Mouse (Mus musculus) limb, embryonic 13.5 days (tissue): ENCODE data around the gene Clrn2. TPM values are rescaled to one million over a fixed set of nuclear protein-coding genes. Genes with fewer than 3 reads are reported as not detected.

Source experiments
- ATAC-seq: fragments of 200-750 bp; cut with Nextera tagmentation; 2 replicates; pipeline ENCODE4 v1.8.0; 2017; ENCODE audit warnings: low read depth, moderate number of reproducible peaks, moderate TSS enrichment; ENCODE audit not compliant: low FRiP score
- H3K27ac ChIP-seq: fragments of 300-500 bp; sonication (generic); 2 replicates; pipeline ENCODE4 v1.5.1; 2015; ENCODE audit warnings: inconsistent platforms, mild to moderate bottlenecking, moderate library complexity
- H3K27me3 ChIP-seq: fragments of 300-500 bp; sonication (generic); 2 replicates; pipeline ENCODE4 v1.6.1; 2015; ENCODE audit warnings: mild to moderate bottlenecking, inconsistent platforms
- H3K36me3 ChIP-seq: fragments of 300-500 bp; sonication (generic); 2 replicates; pipeline ENCODE4 v1.6.1; 2015; ENCODE audit warnings: inconsistent platforms, mild to moderate bottlenecking, moderate library complexity
- H3K4me1 ChIP-seq: fragments of 300-500 bp; sonication (generic); 2 replicates; pipeline ENCODE4 v1.6.1; 2015; ENCODE audit warnings: inconsistent platforms
- H3K4me2 ChIP-seq: fragments of 300-500 bp; sonication (generic); replicated peaks from 2 replicates; pipeline ENCODE4 v1.6.1; 2015; ENCODE audit warnings: inconsistent platforms, mild to moderate bottlenecking, moderate library complexity
- H3K4me3 ChIP-seq: fragments of 300-500 bp; sonication (generic); 2 replicates; pipeline ENCODE4 v1.5.1; 2015; ENCODE audit warnings: moderate library complexity, mild to moderate bottlenecking, inconsistent platforms
- H3K9ac ChIP-seq: fragments of 300-500 bp; sonication (generic); 2 replicates; pipeline ENCODE4 v1.6.1; 2015; ENCODE audit warnings: mild to moderate bottlenecking, inconsistent platforms
- H3K9me3 ChIP-seq: fragments of 300-500 bp; sonication (generic); 2 replicates; pipeline ENCODE4 v1.6.1; 2016; ENCODE audit warnings: inconsistent platforms
- WGBS: fragments of 180-500 bp; shearing (Covaris S2); methylation state at CpG from one replicate; pipeline ENCODE4 v1.1.7; 2015; 5-methylcytosine and 5-hydroxymethylcytosine counted together
- polyA plus RNA-seq: library from polyadenylated mRNA; unstranded; fragments of >200 nt; fragmentation: Nextera tagmentation; extraction: Ambion mirVana; gene quantifications from 2 replicates; pipeline ENCODE4 v1.2.1, GENCODE M21; 2015

Clrn2 gene
- polyA plus RNA-seq, 1 experiment from 2014 or later: not detected

DNA sequence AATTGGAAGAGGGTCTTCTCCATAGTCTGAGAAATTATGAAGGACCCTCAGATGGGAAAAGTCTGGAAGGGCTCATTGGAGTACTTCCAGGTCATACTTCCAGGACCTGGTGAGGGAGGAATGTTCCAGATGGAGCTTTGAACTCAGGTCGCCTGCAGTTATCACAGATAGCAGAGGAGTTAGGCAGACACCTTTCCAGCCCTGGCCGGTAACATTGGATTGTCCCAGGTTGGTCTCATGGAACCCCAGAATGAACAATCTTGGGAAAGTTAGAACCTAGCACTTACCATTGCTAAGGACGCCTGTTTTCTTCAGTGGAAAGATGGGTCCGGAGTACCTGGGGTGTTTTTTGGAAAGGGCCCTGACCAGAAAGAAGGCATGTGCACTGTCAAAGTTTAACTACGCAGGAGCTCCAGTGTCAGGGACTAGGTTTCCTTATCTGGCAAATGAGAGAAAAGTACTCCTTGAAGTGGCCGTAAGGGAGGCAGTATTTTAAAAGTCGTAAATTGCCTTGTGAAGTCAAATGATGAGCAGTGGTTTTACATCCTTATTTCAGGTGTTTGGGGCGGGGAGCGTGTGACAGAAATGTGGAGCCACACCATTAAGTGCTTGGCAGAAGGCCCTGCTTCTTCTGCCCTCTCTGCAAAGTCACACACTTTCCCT is 40.7 kb downstream of the Clrn2 start:
- H3K36me3 ChIP-seq: peaks cover 42% of the 10 kb centered on the region
- H3K9me3 ChIP-seq: no peaks in the 10 kb centered on the region
- peak overlapping the region; percentile 82 for H3K4me2 ChIP-seq
- H3K4me3 ChIP-seq: peak overlapping the region; percentile 79
- H3K27ac ChIP-seq: no peak overlapping the region
- H3K27me3 ChIP-seq: no peaks in the 10 kb centered on the region
- WGBS: 44% methylated on average over 9 of the region's 9 CpGs
- H3K9ac ChIP-seq: peak overlapping the region; percentile 85
- ATAC-seq: no peak
- H3K4me1 ChIP-seq: peaks cover 23% of the 10 kb centered on the region

DNA sequence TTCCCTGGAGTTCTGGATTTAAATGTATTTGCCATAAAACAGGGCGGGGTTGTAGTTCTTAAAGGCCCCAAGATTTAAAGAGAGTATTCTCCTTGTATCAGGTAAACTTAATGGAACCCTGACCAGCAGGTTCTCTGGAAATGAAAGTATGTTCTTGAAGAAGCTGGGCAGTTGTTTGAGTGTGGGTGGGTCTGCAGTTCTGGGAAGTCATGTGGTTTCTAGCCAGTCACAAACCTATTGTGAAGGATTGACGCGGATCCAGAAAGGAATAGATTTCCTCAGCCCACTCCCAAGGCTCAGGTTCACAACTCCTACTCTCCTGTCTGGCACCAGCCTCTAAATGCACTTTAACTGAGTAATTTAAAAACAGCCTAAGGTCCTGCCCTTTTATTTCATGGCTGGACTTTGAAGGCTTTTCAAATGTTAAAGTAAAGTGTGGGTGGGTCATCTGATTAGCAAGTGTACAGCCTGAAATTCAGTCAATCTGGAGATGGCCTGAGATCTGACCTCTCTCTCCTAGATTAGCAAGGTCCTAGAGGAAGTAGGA is 42.0 kb downstream of the Clrn2 start:
- Histone ChIP-seq H3K9me3 (no peaks in the 10 kb centered on the region), H3K4me3 (no peak overlapping the region), H3K4me2 (0 out of 2 replicates have a peak overlapping the region, but pooled peaks have one; percentile 14), H3K9ac (0 out of 2 replicates have a peak overlapping the region, but pooled peaks have one; percentile 25), H3K36me3 (peaks cover 54% of the 10 kb centered on the region), H3K4me1 (peaks cover 23% of the 10 kb centered on the region), H3K27me3 (no peaks in the 10 kb centered on the region), H3K27ac (no peak overlapping the region)
- no peak for ATAC-seq
- WGBS: 88% methylated on average over 3 of the region's 3 CpGs

DNA sequence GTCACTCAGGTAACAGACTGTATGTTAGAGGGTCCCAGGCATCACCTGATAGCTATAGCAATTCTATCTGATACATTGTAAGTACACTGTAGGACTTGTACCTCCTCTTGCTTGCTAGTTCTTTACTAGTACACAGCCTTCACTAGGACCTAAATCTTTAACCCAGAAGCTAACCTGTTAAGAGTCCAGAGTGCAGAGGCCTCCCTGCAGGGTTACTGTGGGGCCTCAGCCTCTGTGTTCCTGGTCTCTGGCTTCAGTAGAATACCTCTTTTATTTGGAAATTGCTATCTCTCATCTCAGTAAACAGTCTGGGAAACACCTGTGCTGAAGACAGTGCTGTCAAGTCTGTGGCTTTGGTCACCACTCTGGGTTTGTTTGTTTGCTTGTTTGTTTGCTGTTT is 42.5 kb downstream of the Clrn2 start:
- Histone ChIP-seq H3K36me3 (peaks cover 58% of the 10 kb centered on the region), H3K9ac (no peak overlapping the region), H3K4me3 (no peak overlapping the region), H3K4me1 (peaks cover 23% of the 10 kb centered on the region), H3K9me3 (no peaks in the 10 kb centered on the region), H3K27ac (no peak overlapping the region), H3K4me2 (no peak overlapping the region), H3K27me3 (no peaks in the 10 kb centered on the region)
- ATAC-seq: no peak

DNA sequence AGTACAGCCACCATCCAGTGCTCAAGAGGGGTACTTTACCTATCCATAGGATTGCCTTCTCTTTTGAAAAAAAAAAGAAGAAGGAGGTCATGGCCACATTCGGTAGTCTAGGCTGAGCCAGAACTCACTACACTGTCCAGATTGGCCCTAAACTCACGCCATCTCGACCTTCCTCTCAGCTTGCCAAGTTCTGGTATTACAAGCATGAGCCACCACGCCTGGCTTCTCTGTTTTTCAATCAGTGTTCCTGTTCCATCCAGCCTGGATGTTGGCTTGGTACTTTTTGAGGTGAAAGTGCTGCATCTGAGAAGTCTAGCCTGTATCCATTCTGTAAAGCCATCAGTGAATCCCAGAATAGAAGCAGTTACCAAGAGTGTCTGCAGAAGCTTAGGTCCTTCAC is 42.9 kb downstream of the Clrn2 start:
- peaks cover 23% of the 10 kb centered on the region for H3K4me1 ChIP-seq
- no peak overlapping the region for H3K4me2 ChIP-seq
- H3K36me3 ChIP-seq: peaks cover 62% of the 10 kb centered on the region
- no peak overlapping the region for H3K4me3 ChIP-seq
- no peaks in the 10 kb centered on the region for H3K9me3 ChIP-seq
- no peak for ATAC-seq
- no peaks in the 10 kb centered on the region for H3K27me3 ChIP-seq
- no peak overlapping the region; the same call in 1 of the 2 replicates for H3K9ac ChIP-seq
- no peak overlapping the region for H3K27ac ChIP-seq
- WGBS: 82% methylated on average over 4 of the region's 4 CpGs

DNA sequence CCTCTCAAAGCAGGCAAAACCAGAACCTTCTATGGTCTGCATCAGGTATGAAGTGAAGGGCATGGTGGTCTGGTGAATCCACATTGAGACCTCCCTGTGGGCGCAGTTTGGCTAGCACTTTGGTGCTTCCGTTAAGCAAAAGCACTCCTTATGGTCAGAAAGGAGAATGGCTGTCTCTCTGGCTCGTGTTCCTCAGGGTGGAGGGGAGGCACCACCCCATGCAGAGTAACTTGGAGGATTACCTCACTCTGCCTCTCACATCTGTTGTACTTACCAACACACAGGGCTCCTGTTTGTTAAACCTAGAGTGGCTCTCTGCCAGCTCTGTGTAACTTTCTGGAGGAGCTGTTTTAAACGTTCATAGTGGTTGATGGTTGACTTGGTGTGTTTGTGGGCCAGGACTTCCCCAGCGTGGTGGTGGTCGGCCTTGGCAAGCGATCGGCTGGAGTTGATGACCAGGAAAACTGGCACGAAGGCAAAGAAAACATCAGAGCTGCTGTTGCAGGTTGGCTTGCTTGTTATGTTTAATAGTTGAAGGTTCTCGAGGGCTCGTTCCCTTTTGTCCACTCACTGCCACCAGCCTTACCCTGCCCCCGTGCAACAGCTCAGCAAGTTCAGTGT is 43.5 kb downstream of the Clrn2 start:
- no peak overlapping the region for H3K4me2 ChIP-seq
- 82% methylated on average over 12 of the region's 12 CpGs for WGBS
- peak overlapping the region; percentile 8; the same call in 1 of the 2 replicates for H3K9ac ChIP-seq
- H3K27me3 ChIP-seq: no peaks in the 10 kb centered on the region
- H3K9me3 ChIP-seq: no peaks in the 10 kb centered on the region
- no peak for ATAC-seq
- peaks cover 68% of the 10 kb centered on the region for H3K36me3 ChIP-seq
- peaks cover 23% of the 10 kb centered on the region for H3K4me1 ChIP-seq
- H3K27ac ChIP-seq: no peak overlapping the region
- no peak overlapping the region for H3K4me3 ChIP-seq

DNA sequence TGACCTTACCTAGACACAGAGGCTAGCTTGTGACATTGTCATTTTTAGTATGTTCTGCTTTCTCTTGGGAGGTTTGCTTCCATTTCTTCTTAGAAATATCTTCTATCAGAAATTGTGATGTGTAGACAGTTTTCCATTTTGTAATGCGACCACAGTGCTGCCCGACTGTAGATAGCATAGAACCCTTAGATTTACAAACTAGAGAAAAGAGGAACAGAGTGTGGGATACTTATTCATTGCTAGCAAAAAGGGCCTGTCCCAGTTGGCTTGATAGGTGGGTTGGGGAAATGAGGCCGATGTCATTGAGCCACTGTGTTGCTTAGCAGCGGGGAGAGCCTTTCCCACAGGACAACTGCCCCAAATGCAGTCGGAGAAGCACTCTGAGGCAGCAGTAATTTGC is 44.0 kb downstream of the Clrn2 start:
- WGBS: 94% methylated on average over 5 of the region's 5 CpGs
- H3K9ac ChIP-seq: no peak overlapping the region

DNA sequence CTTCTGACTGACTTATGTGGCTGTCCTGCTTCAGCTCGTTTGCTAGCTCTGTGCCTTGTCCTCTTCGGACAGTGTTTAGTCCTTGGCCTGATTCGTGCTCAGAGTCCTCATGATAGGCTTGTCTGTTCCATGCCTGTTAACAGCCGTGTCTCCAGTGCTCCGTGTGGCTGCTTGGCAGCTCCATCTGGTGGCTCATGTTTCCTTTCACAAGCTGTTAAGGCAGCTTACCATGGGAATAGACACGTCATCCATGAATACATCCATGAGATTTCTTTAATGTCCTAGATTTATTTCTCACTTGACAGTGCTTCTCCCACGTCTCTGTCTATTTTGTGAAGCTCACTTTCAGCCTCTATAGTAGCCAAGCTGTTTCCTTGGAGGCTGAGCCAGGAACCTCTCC is 56.5 kb downstream of the Clrn2 start:
- Histone ChIP-seq H3K4me2 (no peak overlapping the region), H3K36me3 (peaks cover 67% of the 10 kb centered on the region), H3K4me3 (no peak overlapping the region), H3K4me1 (no peaks in the 10 kb centered on the region), H3K27ac (no peak overlapping the region), H3K9ac (no peak overlapping the region), H3K9me3 (no peaks in the 10 kb centered on the region), H3K27me3 (no peaks in the 10 kb centered on the region)
- no peak for ATAC-seq
- 80% methylated on average over 7 of the region's 7 CpGs for WGBS

More for the DNA sequence above, 44.0 kb downstream of the Clrn2 start:
- Histone ChIP-seq H3K4me3 (no peak overlapping the region), H3K36me3 (peaks cover 73% of the 10 kb centered on the region), H3K27ac (no peak overlapping the region), H3K9me3 (no peaks in the 10 kb centered on the region), H3K4me1 (peaks cover 23% of the 10 kb centered on the region), H3K4me2 (no peak overlapping the region), H3K27me3 (no peaks in the 10 kb centered on the region)
- ATAC-seq: no peak

DNA sequence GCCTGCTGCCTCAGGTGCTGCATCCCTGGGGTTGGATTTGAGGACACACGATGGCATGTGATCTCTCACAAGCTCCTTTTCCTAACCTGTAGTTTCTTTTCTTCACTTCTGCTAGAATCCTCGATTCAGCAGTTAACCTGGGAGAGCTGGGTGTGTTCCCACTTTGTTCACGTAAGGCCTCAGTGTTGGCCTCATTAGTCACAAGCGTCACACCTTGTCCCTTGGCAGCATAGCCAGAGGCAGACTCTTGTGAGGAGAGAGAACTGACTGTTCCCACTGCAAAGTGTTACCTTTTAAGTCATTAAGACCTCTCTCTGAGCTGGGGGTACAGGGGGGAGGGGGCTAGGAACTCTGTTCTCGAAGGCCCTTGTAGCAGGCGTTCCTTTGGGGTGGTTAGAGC is 59.4 kb downstream of the Clrn2 start:
- Histone ChIP-seq H3K4me3 (no peak overlapping the region), H3K27me3 (no peaks in the 10 kb centered on the region), H3K9me3 (no peaks in the 10 kb centered on the region), H3K4me1 (no peaks in the 10 kb centered on the region), H3K9ac (no peak overlapping the region), H3K36me3 (peaks cover 42% of the 10 kb centered on the region), H3K27ac (no peak overlapping the region), H3K4me2 (no peak overlapping the region)
- no peak for ATAC-seq
- 94% methylated on average over 6 of the region's 6 CpGs for WGBS

DNA sequence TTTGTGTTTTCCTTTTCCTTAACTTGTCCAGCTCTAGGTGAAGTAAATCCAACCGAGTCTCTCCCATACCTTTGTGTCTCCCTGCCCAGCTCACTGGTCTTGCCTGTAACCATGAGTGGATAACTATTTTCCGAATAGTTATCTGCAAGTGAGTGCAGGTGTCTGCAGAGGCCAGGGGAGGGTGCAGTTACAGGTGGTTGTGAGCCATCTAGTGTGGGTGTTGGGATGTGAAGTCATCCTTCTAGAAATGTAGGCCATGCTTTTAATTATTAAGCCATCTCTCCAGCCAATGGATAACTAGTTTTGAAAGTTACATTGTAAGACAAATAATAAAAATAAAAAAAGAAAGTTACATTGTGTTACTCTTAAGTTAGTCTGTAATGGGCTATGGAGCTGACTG is 60.0 kb downstream of the Clrn2 start:
- H3K9me3 ChIP-seq: no peaks in the 10 kb centered on the region
- WGBS: 96% methylated on average over 2 of the region's 2 CpGs
- H3K9ac ChIP-seq: no peak overlapping the region
- no peaks in the 10 kb centered on the region for H3K27me3 ChIP-seq
- H3K27ac ChIP-seq: no peak overlapping the region
- no peaks in the 10 kb centered on the region for H3K4me1 ChIP-seq
- H3K36me3 ChIP-seq: peaks cover 37% of the 10 kb centered on the region
- no peak overlapping the region for H3K4me3 ChIP-seq
- no peak overlapping the region for H3K4me2 ChIP-seq
- no peak for ATAC-seq

Other genes starting within 250 kb of the Clrn2 start
- 122 and 128 TPM in 2 replicates for gene Qdpr, start 3.5 kb upstream of the Clrn2 start, polyA plus RNA-seq
- 78.2 and 78.8 TPM in 2 replicates for gene Lap3, start 39.6 kb downstream of the Clrn2 start, polyA plus RNA-seq
- gene Med28, start 66.5 kb downstream of the Clrn2 start, polyA plus RNA-seq: 256 and 263 TPM in 2 replicates
- gene Fam184b, start 185.9 kb downstream of the Clrn2 start, polyA plus RNA-seq: 2.1 and 2.6 TPM in 2 replicates
- gene Ncapg, start 216.2 kb downstream of the Clrn2 start, polyA plus RNA-seq: 48.2 and 49.7 TPM in 2 replicates